Mouse (Mus musculus) CH12.LX (cell line): Measurements from ENCODE around the gene Mmel1.

Experiments
- CHD1 ChIP-seq: IDR thresholded peaks from 2 replicates; pipeline ENCODE4 v1.6.1; 2012; ENCODE audit warnings: low read depth, low read length, improper control_type of control experiment, inconsistent platforms
- CTCF ChIP-seq, 2 experiments: IDR thresholded peaks in 1 of 2; conservative IDR thresholded peaks in 1 of 2; 2 replicates each; pipeline ENCODE4 v1.5.1; 2011 to 2012; ENCODE audit warnings: low read depth in 2 of 2, low read length in 2 of 2, improper control_type of control experiment in 1 of 2, inconsistent platforms in 1 of 2, mild to moderate bottlenecking in 1 of 2, moderate library complexity in 1 of 2
- EP300 ChIP-seq: IDR thresholded peaks from 2 replicates; pipeline ENCODE4 v1.6.1; 2011; ENCODE audit warnings: low read length, improper control_type of control experiment
- HCFC1 ChIP-seq: IDR thresholded peaks from 2 replicates; pipeline ENCODE4 v1.6.1; 2012; ENCODE audit warnings: low read depth, mild to moderate bottlenecking, inconsistent platforms, low read length, improper control_type of control experiment
- JUND ChIP-seq: conservative IDR thresholded peaks from 2 replicates; pipeline ENCODE4 v1.6.1; 2011; ENCODE audit warnings: low read depth, low read length, improper control_type of control experiment
- MAX ChIP-seq: IDR thresholded peaks from 2 replicates; pipeline ENCODE4 v1.6.1; 2011; ENCODE audit warnings: low read length, improper control_type of control experiment
- MXI1 ChIP-seq: IDR thresholded peaks from 2 replicates; pipeline ENCODE4 v1.6.1; 2011; ENCODE audit warnings: mild to moderate bottlenecking, low read depth, low read length, improper control_type of control experiment
- POLR2A ChIP-seq: IDR thresholded peaks from 2 replicates; pipeline ENCODE4 v1.6.1; 2011; ENCODE audit warnings: low read depth, mild to moderate bottlenecking, improper control_type of control experiment, low read length
- POLR2AphosphoS2 ChIP-seq: IDR thresholded peaks from 2 replicates; pipeline ENCODE4 v1.6.1; 2011; ENCODE audit warnings: low read depth, low read length, improper control_type of control experiment
- TCF12 ChIP-seq: IDR thresholded peaks from 2 replicates; pipeline ENCODE4 v1.6.1; 2014; ENCODE audit warnings: low read depth, mild to moderate bottlenecking, inconsistent platforms, low read length, improper control_type of control experiment
- USF1 ChIP-seq: IDR thresholded peaks from 2 replicates; pipeline ENCODE4 v1.6.1; 2014; ENCODE audit warnings: low read depth, mild to moderate bottlenecking, inconsistent platforms, low read length, improper control_type of control experiment
- USF2 ChIP-seq: conservative IDR thresholded peaks from 2 replicates; pipeline ENCODE4 v1.6.1; 2011; ENCODE audit warnings: low read depth, low read length, improper control_type of control experiment
- ZKSCAN1 ChIP-seq: IDR thresholded peaks from 2 replicates; pipeline ENCODE4 v1.6.1; 2012; ENCODE audit warnings: low read depth, inconsistent platforms, low read length, improper control_type of control experiment, borderline replicate concordance
- ZNF384 ChIP-seq: IDR thresholded peaks from 2 replicates; pipeline ENCODE4 v1.6.1; 2012; ENCODE audit warnings: low read depth, low read length, improper control_type of control experiment, inconsistent platforms

GRCm38 (mm10) chr4:154858601-154859000 is 10.8 kb upstream of the Mmel1 start:
- TF ChIP-seq USF1 (no peak), EP300 (no peak), ZNF384 (no peak), POLR2A (no peak), CTCF (conservative IDR thresholded peaks at IDR 0.05 in 1 of 2, IDR thresholded peaks at IDR 0.05 in 1 of 2; ENCODE audit: low read depth in 2 of 2, low read length in 2 of 2) (no peak), USF2 (no peak), ZKSCAN1 (no peak), CHD1 (no peak), TCF12 (no peak), MAX (no peak), POLR2AphosphoS2 (no peak), HCFC1 (no peak), MXI1 (no peak), JUND (no peak)
